Mouse (Mus musculus) ES-E14 (cell line): ENCODE results near the gene Uxs1.

Experiments
- CHD2 ChIP-seq: IDR thresholded peaks from 2 replicates; pipeline ENCODE4 v1.6.1; 2014; ENCODE audit warnings: mild to moderate bottlenecking, low read depth, low read length, inconsistent platforms
- HCFC1 ChIP-seq: IDR thresholded peaks from 2 replicates; pipeline ENCODE4 v1.6.1; 2012; ENCODE audit warnings: low read length, inconsistent platforms, borderline replicate concordance; ENCODE audit not compliant: insufficient read depth
- MAFK ChIP-seq: IDR thresholded peaks from 2 replicates; pipeline ENCODE4 v1.6.1; 2014; ENCODE audit warnings: mild to moderate bottlenecking, low read depth, low read length, inconsistent platforms; ENCODE audit not compliant: insufficient read depth
- ZC3H11A ChIP-seq: IDR thresholded peaks from 2 replicates; pipeline ENCODE4 v1.6.1; 2012; ENCODE audit warnings: low read depth, mild to moderate bottlenecking, inconsistent platforms, low read length, borderline replicate concordance
- ZNF384 ChIP-seq: IDR thresholded peaks from 2 replicates; pipeline ENCODE4 v1.6.1; 2012; ENCODE audit warnings: low read depth, low read length, inconsistent platforms

GRCm38 (mm10) chr1:43738519-43738894, 89.1 kb downstream of the Uxs1 start:
- TF ChIP-seq ZC3H11A: no peak
- no peak for TF ChIP-seq HCFC1
- no peak for TF ChIP-seq CHD2
- TF ChIP-seq MAFK: no peak
- TF ChIP-seq ZNF384: no peak
